Mouse (Mus musculus) forebrain, embryonic 11.5 days (tissue): Measurements from ENCODE around the gene Ffar2. TPM values are rescaled to one million over a fixed set of nuclear protein-coding genes. Genes with fewer than 3 reads are reported as not detected.
A peak's percentile ranks its signal among the peaks of the same experiment; 100 is the strongest.

Experiments
- ATAC-seq: fragments of 200-750 bp; cut with Nextera tagmentation; replicated peaks from 2 replicates; pipeline ENCODE4 v1.8.0; 2017; ENCODE audit warnings: moderate TSS enrichment; ENCODE audit not compliant: low FRiP score
- DNase-seq: peaks from one replicate; pipeline ENCODE4 v3.0.0-alpha.2; 2017; ENCODE audit warnings: low spot score
- H3K27ac ChIP-seq: fragments of 300-500 bp; sonication (generic); 2 replicates; pipeline ENCODE4 v1.5.1; 2014; ENCODE audit warnings: low read depth, low read length
- H3K27me3 ChIP-seq: fragments of 300-500 bp; sonication (generic); 2 replicates; pipeline ENCODE4 v1.6.1; 2014; ENCODE audit warnings: mild to moderate bottlenecking, low read length, mixed read lengths; ENCODE audit not compliant: control insufficient read depth, insufficient read depth
- H3K36me3 ChIP-seq: fragments of 300-500 bp; sonication (generic); 2 replicates; pipeline ENCODE4 v1.6.1; 2014; ENCODE audit warnings: mild to moderate bottlenecking, low read length, moderate library complexity, mixed read lengths; ENCODE audit not compliant: control insufficient read depth, insufficient read depth
- H3K4me1 ChIP-seq: fragments of 300-500 bp; sonication (generic); replicated peaks from 2 replicates; pipeline ENCODE4 v1.6.1; 2014; ENCODE audit warnings: low read length, mixed read lengths; ENCODE audit not compliant: control insufficient read depth, insufficient read depth
- H3K4me2 ChIP-seq: fragments of 300-500 bp; sonication (generic); 2 replicates; pipeline ENCODE4 v1.6.1; 2014; ENCODE audit warnings: low read depth, mild to moderate bottlenecking, low read length, moderate library complexity, mixed read lengths; ENCODE audit not compliant: severe bottlenecking
- H3K4me3 ChIP-seq: fragments of 300-500 bp; sonication (generic); 2 replicates; pipeline ENCODE4 v1.5.1; 2014; ENCODE audit warnings: low read depth, low read length
- H3K9ac ChIP-seq: fragments of 300-500 bp; sonication (generic); 2 replicates; pipeline ENCODE4 v1.6.1; 2014; ENCODE audit warnings: low read length
- H3K9me3 ChIP-seq: fragments of 300-500 bp; sonication (generic); 2 replicates; pipeline ENCODE4 v1.6.1; 2016; ENCODE audit warnings: low read length, mixed read lengths; ENCODE audit not compliant: control insufficient read depth
- WGBS: fragments of 180-500 bp; shearing (Covaris S2); extraction: QIAGEN DNeasy Blood & Tissue Kit; methylation state at CpG from one replicate; pipeline ENCODE4 v1.1.7; 2014; 5-methylcytosine and 5-hydroxymethylcytosine counted together
- polyA plus RNA-seq: library from polyadenylated mRNA; unstranded; fragments of >200 nt; fragmentation: Nextera tagmentation; extraction: Ambion mirVana; gene quantifications from 2 replicates; pipeline ENCODE4 v1.2.1, GENCODE M21; 2014

Ffar2 gene
- polyA plus RNA-seq, 1 experiment from 2014 or later = not detected

DNA sequence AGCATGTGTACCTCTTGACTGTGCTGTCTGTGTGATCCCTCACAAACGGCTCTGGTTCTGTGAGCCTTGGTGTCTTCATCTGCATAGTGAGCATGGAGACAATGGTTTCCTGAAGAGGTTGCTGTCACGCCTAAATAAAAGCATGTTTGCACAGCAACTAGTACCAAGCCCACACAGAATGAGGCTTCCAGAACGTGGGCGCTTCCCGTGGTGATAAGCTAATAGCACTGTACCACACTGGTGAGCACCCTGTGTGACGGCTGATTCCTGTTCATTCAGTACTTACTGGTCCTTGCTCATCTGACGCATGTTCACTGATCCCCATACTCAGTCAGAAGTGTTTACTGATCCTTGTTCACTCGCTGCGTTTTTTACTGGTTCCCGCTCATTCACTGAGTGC, 33.4 kb downstream of the Ffar2 start:
- Histone ChIP-seq H3K27me3 (no peaks in the 10 kb centered on the region), H3K4me1 (no peaks in the 10 kb centered on the region), H3K9me3 (no peaks in the 10 kb centered on the region), H3K27ac (no peak overlapping the region), H3K4me2 (no peak overlapping the region), H3K36me3 (no peaks in the 10 kb centered on the region), H3K9ac (no peak overlapping the region), H3K4me3 (no peak overlapping the region)
- DNase-seq = no peak
- ATAC-seq = no peak
- WGBS = 82% methylated on average over 10 of the region's 10 CpGs

DNA sequence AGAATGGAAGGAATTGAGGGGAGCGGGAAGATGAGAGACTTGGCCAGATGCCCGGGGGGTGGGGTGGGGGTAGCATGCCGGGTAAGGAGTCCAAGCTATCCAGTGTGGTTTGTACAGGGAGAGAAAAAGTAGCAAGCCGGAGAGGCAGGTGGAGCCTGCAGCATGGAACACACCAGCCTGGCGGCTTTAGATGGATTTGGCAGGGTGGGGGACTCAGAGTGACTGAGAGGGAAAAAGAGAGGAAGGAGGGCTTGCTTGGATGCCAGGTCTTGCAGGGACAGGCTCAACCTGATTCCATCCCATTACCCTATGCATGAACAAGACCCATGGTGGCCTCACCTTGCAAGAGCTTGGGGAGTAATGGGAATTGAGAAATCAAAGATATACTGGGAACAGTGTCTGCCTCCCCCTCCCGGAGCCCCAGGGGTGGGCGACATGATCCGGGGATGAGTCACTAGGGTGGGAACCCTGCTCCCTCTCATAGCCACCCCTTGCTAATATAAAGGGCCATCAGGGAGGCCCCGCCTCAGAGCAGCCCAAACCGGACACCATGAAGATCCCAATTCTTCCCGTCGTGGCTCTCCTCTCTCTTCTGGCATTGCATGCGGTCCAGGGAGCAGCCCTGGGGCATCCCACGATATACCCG, 36.1 kb downstream of the Ffar2 start, which contains the start of gene Krtdap:
Gene Krtdap, plus strand, starts transcription at position 520 of the 646 bp plus-strand sequence.
- Histone ChIP-seq H3K4me1 (no peaks in the 10 kb centered on the region), H3K27ac (no peak within 1 kb of the TSS), H3K4me3 (no peak within 1 kb of the TSS), H3K9me3 (no peaks in the 10 kb centered on the region), H3K36me3 (no peaks in the 10 kb centered on the region), H3K4me2 (no peak within 1 kb of the TSS), H3K9ac (no peak within 1 kb of the TSS), H3K27me3 (no peaks in the 10 kb centered on the region)
- WGBS = 47% methylated on average over 15 of the region's 15 CpGs
- ATAC-seq (no peak), DNase-seq (no peak)

DNA sequence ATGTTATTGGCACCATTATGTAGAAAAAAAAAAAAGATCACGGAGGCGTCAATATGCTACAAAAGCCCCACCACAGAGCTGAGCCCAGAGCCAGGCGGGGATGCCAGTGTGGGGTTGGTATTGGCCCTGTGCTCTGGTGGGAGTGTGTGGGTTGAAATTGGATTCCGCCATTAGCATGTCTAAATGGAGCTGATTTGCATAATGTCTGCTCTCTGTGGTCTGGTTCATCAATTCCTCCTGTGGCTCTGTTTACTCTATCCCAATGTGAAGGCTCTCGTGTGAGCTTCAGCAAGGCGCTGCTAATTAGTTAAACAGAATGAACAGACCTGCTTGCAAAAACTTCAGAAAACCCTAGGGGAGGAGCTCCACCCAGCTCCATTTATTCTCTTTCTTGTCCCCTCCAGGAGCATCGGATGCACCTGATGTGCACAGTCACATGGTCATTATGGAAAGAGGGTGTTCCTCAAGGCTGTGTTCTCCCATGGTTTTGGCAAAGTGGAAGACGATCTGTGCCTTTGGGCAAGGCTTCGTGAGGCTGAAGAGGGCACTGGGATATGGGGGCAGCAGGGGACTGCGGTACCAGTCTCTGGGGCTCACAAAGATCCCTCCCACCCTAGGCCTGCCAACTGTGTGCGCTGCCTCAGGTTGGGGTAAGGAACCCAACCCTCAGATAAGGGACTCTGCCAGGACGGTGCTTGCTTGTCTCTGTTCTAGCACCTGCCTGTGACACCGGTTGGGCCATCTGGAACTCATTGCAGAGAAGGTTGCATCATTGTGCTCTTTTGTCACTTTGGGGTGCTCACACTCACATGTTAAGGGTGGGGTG, 37.6 kb downstream of the Ffar2 start:
- DNase-seq (no peak), ATAC-seq (peak; percentile 71)
- Histone ChIP-seq H3K4me2 (no peak overlapping the region), H3K27ac (no peak overlapping the region), H3K36me3 (no peaks in the 10 kb centered on the region), H3K9ac (no peak overlapping the region), H3K4me3 (no peak overlapping the region), H3K9me3 (no peaks in the 10 kb centered on the region), H3K4me1 (no peaks in the 10 kb centered on the region), H3K27me3 (no peaks in the 10 kb centered on the region)
- 58% methylated on average over 13 of the region's 13 CpGs for WGBS

DNA sequence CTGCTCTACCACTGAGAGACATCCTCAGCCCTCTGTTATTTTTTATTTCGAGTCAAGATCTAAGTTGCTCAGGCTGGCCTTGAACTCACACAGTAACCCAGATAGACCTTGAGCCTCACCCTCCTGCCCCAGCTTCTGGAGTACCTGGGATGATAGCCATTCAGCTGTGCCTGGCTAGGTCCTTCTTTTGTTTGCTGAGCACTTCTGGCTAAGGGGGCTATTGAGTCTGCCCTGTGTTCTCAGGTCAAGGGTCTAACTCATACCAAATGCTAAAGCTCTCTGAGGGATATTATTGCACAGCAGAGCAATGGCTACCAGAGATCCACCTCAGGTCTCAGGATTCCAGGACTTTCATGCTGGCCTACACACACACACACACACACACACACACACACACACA, 38.4 kb downstream of the Ffar2 start:
- Histone ChIP-seq H3K9ac (no peak overlapping the region), H3K36me3 (no peaks in the 10 kb centered on the region), H3K4me1 (no peaks in the 10 kb centered on the region), H3K4me3 (no peak overlapping the region), H3K27ac (no peak overlapping the region), H3K9me3 (no peaks in the 10 kb centered on the region), H3K27me3 (no peaks in the 10 kb centered on the region), H3K4me2 (no peak overlapping the region)
- DNase-seq (no peak), ATAC-seq (no peak)
- WGBS = 88% methylated on average over 1 of the region's 1 CpGs

DNA sequence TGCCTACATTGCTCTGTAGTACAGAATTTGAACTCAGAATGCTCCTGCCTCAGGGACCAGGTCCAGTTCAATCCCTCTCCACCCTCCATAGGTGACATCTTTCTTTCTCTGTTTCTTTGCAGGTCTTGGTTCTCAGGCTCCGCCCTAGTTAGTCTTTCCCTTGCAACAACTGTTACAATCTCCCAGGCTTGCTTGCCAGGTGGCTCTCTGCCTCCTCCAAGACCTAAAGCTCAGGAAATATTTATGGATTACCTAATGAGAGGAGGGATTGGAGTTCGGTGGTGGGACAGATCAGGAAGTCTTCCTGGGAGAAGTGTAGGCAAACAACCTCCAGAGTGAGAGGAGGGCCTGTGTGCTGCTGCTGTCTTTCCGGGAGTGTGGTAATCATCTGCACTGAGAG, 40.9 kb downstream of the Ffar2 start:
- 79% methylated on average over 3 of the region's 3 CpGs for WGBS
- DNase-seq (no peak), ATAC-seq (no peak)
- H3K27me3 ChIP-seq = no peaks in the 10 kb centered on the region
- H3K4me3 ChIP-seq = no peak overlapping the region
- H3K4me1 ChIP-seq = no peaks in the 10 kb centered on the region
- no peak overlapping the region for H3K27ac ChIP-seq
- no peaks in the 10 kb centered on the region for H3K9me3 ChIP-seq
- H3K4me2 ChIP-seq = no peak overlapping the region
- no peaks in the 10 kb centered on the region for H3K36me3 ChIP-seq
- no peak overlapping the region for H3K9ac ChIP-seq

DNA sequence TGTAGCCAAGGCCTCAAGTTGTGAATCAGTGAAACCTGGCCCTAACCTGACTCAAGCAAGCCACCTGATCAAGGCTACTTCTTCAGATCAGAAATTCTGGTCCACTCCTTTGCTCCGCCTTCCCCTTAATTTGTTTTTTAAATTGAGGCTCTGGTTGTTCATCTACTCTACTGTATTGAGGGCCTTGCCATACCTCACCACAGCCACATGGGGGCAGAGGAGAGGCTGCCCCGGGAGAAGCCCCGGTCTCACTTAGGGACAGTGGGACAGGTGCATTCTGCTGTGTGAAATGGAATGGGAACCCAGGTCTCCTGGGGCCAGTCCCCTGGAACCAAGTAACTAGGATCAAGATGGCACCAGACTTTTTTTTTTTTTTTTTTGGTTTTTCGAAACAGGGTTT, 41.8 kb downstream of the Ffar2 start:
- DNase-seq = no peak
- Histone ChIP-seq H3K4me3 (no peak overlapping the region), H3K36me3 (no peaks in the 10 kb centered on the region), H3K4me2 (no peak overlapping the region), H3K27me3 (no peaks in the 10 kb centered on the region), H3K9me3 (no peaks in the 10 kb centered on the region), H3K9ac (no peak overlapping the region), H3K4me1 (no peaks in the 10 kb centered on the region), H3K27ac (no peak overlapping the region)
- no peak for ATAC-seq
- WGBS = 74% methylated on average over 4 of the region's 4 CpGs

DNA sequence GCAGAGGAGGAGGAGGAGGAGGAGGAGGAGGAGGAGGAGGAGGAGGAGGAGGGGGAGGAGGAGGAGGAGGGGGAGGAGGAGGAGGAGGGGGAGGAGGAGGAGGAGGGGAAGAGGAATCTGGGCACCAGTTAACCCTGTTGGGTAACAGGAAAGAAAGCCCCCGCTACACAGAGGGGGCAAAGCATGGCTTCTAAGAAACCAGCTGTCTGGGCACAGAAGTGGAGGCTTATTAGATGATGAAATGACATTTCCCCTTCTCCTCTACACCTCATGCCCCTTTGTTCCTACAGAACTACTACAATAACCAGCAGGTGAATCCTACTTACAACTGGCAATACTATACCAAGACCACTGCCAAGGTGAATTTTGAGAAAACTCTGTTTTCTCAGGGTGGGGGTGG, 45.7 kb downstream of the Ffar2 start:
- no peaks in the 10 kb centered on the region for H3K4me1 ChIP-seq
- H3K27ac ChIP-seq = no peak overlapping the region
- H3K9ac ChIP-seq = no peak overlapping the region
- 86% methylated on average over 1 of the region's 1 CpGs for WGBS
- H3K36me3 ChIP-seq = no peaks in the 10 kb centered on the region
- no peak overlapping the region for H3K4me3 ChIP-seq
- no peaks in the 10 kb centered on the region for H3K27me3 ChIP-seq
- ATAC-seq (no peak), DNase-seq (no peak)
- H3K9me3 ChIP-seq = no peaks in the 10 kb centered on the region
- no peak overlapping the region for H3K4me2 ChIP-seq

DNA sequence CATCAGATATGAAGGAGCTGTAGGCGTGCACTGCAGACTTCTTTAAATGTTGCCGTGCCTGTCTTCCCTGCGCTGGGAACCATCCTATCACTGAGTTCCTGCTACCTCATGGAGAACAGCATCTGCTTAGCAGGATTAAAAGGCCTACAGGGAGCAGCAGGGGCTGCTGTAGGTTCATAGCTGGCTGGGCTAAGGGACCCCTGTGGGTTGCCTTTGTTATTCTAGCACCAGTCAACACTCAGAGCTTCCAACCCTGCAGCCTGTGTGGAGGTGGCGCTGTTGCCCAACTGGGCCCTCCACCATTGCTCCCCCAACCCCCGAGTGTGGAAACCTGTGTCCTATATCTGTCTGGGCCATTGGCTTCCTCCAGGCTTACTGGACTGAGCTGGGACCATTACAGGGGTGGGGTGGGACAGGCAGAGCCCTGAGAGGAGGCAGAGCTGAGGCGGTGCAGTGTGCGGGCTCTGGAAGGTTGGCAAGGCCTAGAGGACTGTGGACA, 46.4 kb downstream of the Ffar2 start:
- ATAC-seq = no peak
- no peak overlapping the region for H3K4me3 ChIP-seq
- no peaks in the 10 kb centered on the region for H3K36me3 ChIP-seq
- H3K4me1 ChIP-seq = no peaks in the 10 kb centered on the region
- no peaks in the 10 kb centered on the region for H3K27me3 ChIP-seq
- 40% methylated on average over 7 of the region's 7 CpGs for WGBS
- no peak overlapping the region for H3K4me2 ChIP-seq
- H3K27ac ChIP-seq = no peak overlapping the region
- DNase-seq = no peak
- no peak overlapping the region for H3K9ac ChIP-seq
- no peaks in the 10 kb centered on the region for H3K9me3 ChIP-seq
